Mouse (Mus musculus) CH12.LX (cell line): ENCODE data around the gene Ush2a. TPM values are rescaled to one million over a fixed set of nuclear protein-coding genes. Genes with fewer than 3 reads are reported as not detected.

Source experiments
- DNase-seq: peaks from one replicate; pipeline ENCODE4 v3.0.0-alpha.2; 2013; ENCODE audit errors: extremely low read depth
- H3K27ac ChIP-seq: 2 replicates; pipeline ENCODE4 v1.5.1; 2012; ENCODE audit warnings: low read depth, mild to moderate bottlenecking, control low read depth, moderate library complexity; ENCODE audit not compliant: insufficient read depth
- H3K27me3 ChIP-seq: replicated peaks from 2 replicates; pipeline ENCODE3; 2012; ENCODE audit warnings: inconsistent platforms
- H3K36me3 ChIP-seq, 2 experiments: replicated peaks in 1 of 2; 2 replicates each; pipeline versions ENCODE3 to v1.6.1; 2012; ENCODE audit warnings: inconsistent platforms in 1 of 2, low read length in 1 of 2, mild to moderate bottlenecking in 1 of 2, mixed read lengths in 1 of 2, moderate library complexity in 1 of 2; ENCODE audit not compliant: control insufficient read depth in 1 of 2, insufficient read depth in 1 of 2
- H3K4me1 ChIP-seq, 2 experiments: 2 replicates each; pipeline ENCODE4 v1.6.1; 2012; ENCODE audit warnings: inconsistent platforms in 1 of 2, moderate library complexity in 1 of 2; ENCODE audit not compliant: insufficient read depth in 2 of 2, control insufficient read depth in 1 of 2
- H3K4me2 ChIP-seq: 2 replicates; pipeline ENCODE4 v1.6.1; 2012; ENCODE audit warnings: low read depth, mild to moderate bottlenecking, control low read depth; ENCODE audit not compliant: poor library complexity, insufficient read depth, severe bottlenecking
- H3K4me3 ChIP-seq, 3 experiments: fragments of 150-350 bp in 1 of 3; sonication (generic) in 1 of 3; replicated peaks in 1 of 3; 2 replicates each; pipeline versions ENCODE3 to v1.5.1; 2011 to 2012; ENCODE audit warnings: low read depth in 2 of 3, low read length in 2 of 3, mild to moderate bottlenecking in 2 of 3, moderate library complexity in 2 of 3, control low read depth in 1 of 3, improper control_type of control experiment in 1 of 3, inconsistent platforms in 1 of 3, mixed read lengths in 1 of 3; ENCODE audit not compliant: poor library complexity in 1 of 3
- H3K79me2 ChIP-seq: replicated peaks from 2 replicates; pipeline ENCODE4 v1.6.1; 2012; ENCODE audit warnings: mild to moderate bottlenecking, moderate library complexity; ENCODE audit not compliant: control insufficient read depth, poor library complexity, insufficient read depth, severe bottlenecking; ENCODE audit errors: extremely low read depth
- H3K9ac ChIP-seq: 2 replicates; pipeline ENCODE4 v1.6.1; 2012; ENCODE audit warnings: low read depth, mild to moderate bottlenecking, control low read depth, moderate library complexity; ENCODE audit not compliant: insufficient read depth
- H3K9me3 ChIP-seq: replicated peaks from 2 replicates; pipeline ENCODE3; 2012; ENCODE audit warnings: low read length, inconsistent platforms, mixed read lengths
- BHLHE40 ChIP-seq: IDR thresholded peaks from 2 replicates; pipeline ENCODE4 v1.6.1; 2011; ENCODE audit warnings: mild to moderate bottlenecking, low read depth, low read length, improper control_type of control experiment
- E2F4 ChIP-seq: IDR thresholded peaks from 2 replicates; pipeline ENCODE4 v1.6.1; 2011; ENCODE audit warnings: low read depth, low read length, improper control_type of control experiment; ENCODE audit not compliant: insufficient replicate concordance
- ELF1 ChIP-seq: IDR thresholded peaks from 2 replicates; pipeline ENCODE4 v1.6.1; 2014; ENCODE audit warnings: low read depth, mild to moderate bottlenecking, inconsistent platforms, low read length, improper control_type of control experiment
- EP300 ChIP-seq: IDR thresholded peaks from 2 replicates; pipeline ENCODE4 v1.6.1; 2011; ENCODE audit warnings: low read length, improper control_type of control experiment
- ETS1 ChIP-seq: conservative IDR thresholded peaks from 2 replicates; pipeline ENCODE4 v1.6.1; 2012; ENCODE audit warnings: low read depth, mild to moderate bottlenecking, inconsistent platforms, low read length, improper control_type of control experiment, moderate library complexity
- GABPA ChIP-seq: IDR thresholded peaks from 2 replicates; pipeline ENCODE4 v1.6.1; 2012; ENCODE audit warnings: low read depth, low read length, improper control_type of control experiment, inconsistent platforms; ENCODE audit not compliant: insufficient replicate concordance
- HCFC1 ChIP-seq: IDR thresholded peaks from 2 replicates; pipeline ENCODE4 v1.6.1; 2012; ENCODE audit warnings: low read depth, mild to moderate bottlenecking, inconsistent platforms, low read length, improper control_type of control experiment
- IRF4 ChIP-seq: IDR thresholded peaks from 2 replicates; pipeline ENCODE4 v1.6.1; 2014; ENCODE audit warnings: low read depth, mild to moderate bottlenecking, inconsistent platforms, low read length, improper control_type of control experiment
- JUND ChIP-seq: conservative IDR thresholded peaks from 2 replicates; pipeline ENCODE4 v1.6.1; 2011; ENCODE audit warnings: low read depth, low read length, improper control_type of control experiment
- KAT2A ChIP-seq: IDR thresholded peaks from 2 replicates; pipeline ENCODE4 v1.6.1; 2012; ENCODE audit warnings: low read length, improper control_type of control experiment, inconsistent platforms; ENCODE audit not compliant: insufficient replicate concordance
- MAFK ChIP-seq: IDR thresholded peaks from 2 replicates; pipeline ENCODE4 v1.6.1; 2011; ENCODE audit warnings: low read length, improper control_type of control experiment; ENCODE audit not compliant: insufficient replicate concordance
- MAZ ChIP-seq: IDR thresholded peaks from 2 replicates; pipeline ENCODE4 v1.6.1; 2012; ENCODE audit warnings: low read depth, mild to moderate bottlenecking, inconsistent platforms, low read length, improper control_type of control experiment, moderate library complexity
- MEF2A ChIP-seq: IDR thresholded peaks from 2 replicates; pipeline ENCODE4 v1.6.1; 2014; ENCODE audit warnings: low read depth, mild to moderate bottlenecking, inconsistent platforms, low read length, improper control_type of control experiment, borderline replicate concordance
- MXI1 ChIP-seq: IDR thresholded peaks from 2 replicates; pipeline ENCODE4 v1.6.1; 2011; ENCODE audit warnings: mild to moderate bottlenecking, low read depth, low read length, improper control_type of control experiment
- NELFE ChIP-seq: IDR thresholded peaks from 2 replicates; pipeline ENCODE4 v1.6.1; 2011; ENCODE audit warnings: low read depth, low read length, improper control_type of control experiment
- POLR2A ChIP-seq: IDR thresholded peaks from 2 replicates; pipeline ENCODE4 v1.6.1; 2011; ENCODE audit warnings: low read depth, mild to moderate bottlenecking, improper control_type of control experiment, low read length
- POLR2AphosphoS2 ChIP-seq: IDR thresholded peaks from 2 replicates; pipeline ENCODE4 v1.6.1; 2011; ENCODE audit warnings: low read depth, low read length, improper control_type of control experiment
- RAD21 ChIP-seq: IDR thresholded peaks from 2 replicates; pipeline ENCODE4 v1.6.1; 2011; ENCODE audit warnings: low read depth, mild to moderate bottlenecking, low read length, improper control_type of control experiment, moderate library complexity
- RCOR1 ChIP-seq: conservative IDR thresholded peaks from 2 replicates; pipeline ENCODE4 v1.6.1; 2012; ENCODE audit warnings: low read depth, mild to moderate bottlenecking, inconsistent platforms, low read length, improper control_type of control experiment
- SIN3A ChIP-seq: IDR thresholded peaks from 2 replicates; pipeline ENCODE4 v1.6.1; 2012; ENCODE audit warnings: low read length, improper control_type of control experiment, inconsistent platforms
- SMC3 ChIP-seq: IDR thresholded peaks from 2 replicates; pipeline ENCODE4 v1.6.1; 2011; ENCODE audit warnings: low read depth, low read length, improper control_type of control experiment
- TBP ChIP-seq: conservative IDR thresholded peaks from 2 replicates; pipeline ENCODE4 v1.6.1; 2011; ENCODE audit warnings: low read depth, low read length, improper control_type of control experiment
- TCF12 ChIP-seq: IDR thresholded peaks from 2 replicates; pipeline ENCODE4 v1.6.1; 2014; ENCODE audit warnings: low read depth, mild to moderate bottlenecking, inconsistent platforms, low read length, improper control_type of control experiment
- USF1 ChIP-seq: IDR thresholded peaks from 2 replicates; pipeline ENCODE4 v1.6.1; 2014; ENCODE audit warnings: low read depth, mild to moderate bottlenecking, inconsistent platforms, low read length, improper control_type of control experiment
- USF2 ChIP-seq: conservative IDR thresholded peaks from 2 replicates; pipeline ENCODE4 v1.6.1; 2011; ENCODE audit warnings: low read depth, low read length, improper control_type of control experiment
- ZC3H11A ChIP-seq: IDR thresholded peaks from 2 replicates; pipeline ENCODE4 v1.6.1; 2012; ENCODE audit warnings: low read depth, mild to moderate bottlenecking, inconsistent platforms, low read length, improper control_type of control experiment
- ZKSCAN1 ChIP-seq: IDR thresholded peaks from 2 replicates; pipeline ENCODE4 v1.6.1; 2012; ENCODE audit warnings: low read depth, inconsistent platforms, low read length, improper control_type of control experiment, borderline replicate concordance
- ZMIZ1 ChIP-seq: IDR thresholded peaks from 2 replicates; pipeline ENCODE4 v1.6.1; 2012; ENCODE audit warnings: low read depth, mild to moderate bottlenecking, inconsistent platforms, low read length, improper control_type of control experiment
- ZNF384 ChIP-seq: IDR thresholded peaks from 2 replicates; pipeline ENCODE4 v1.6.1; 2012; ENCODE audit warnings: low read depth, low read length, improper control_type of control experiment, inconsistent platforms
- dilution Hi-C: fragments of 300-500 bp; cut with MboI; formaldehyde crosslinking; loops from 2 replicates; pipeline ENCODE4 v1.14.3; 2020; ENCODE audit warnings: low sequenced_read_pairs; ENCODE audit not compliant: extremely low pct_unique_long_range_greater_than_20kb, extremely low pct_ligation_motif_present
- in situ Hi-C: fragments of 300-500 bp; cut with MboI; formaldehyde crosslinking; loops from 3 replicates; pipeline ENCODE4 v1.14.3; 2019; ENCODE audit warnings: low sequenced_read_pairs, low pct_ligation_motif_present, low pct_unique_long_range_greater_than_20kb, mixed read lengths
- polyA plus RNA-seq: library from polyadenylated mRNA; unstranded; fragments of >175 nt; gene quantifications from 2 replicates; pipeline ENCODE4 v1.2.1, GENCODE M21; 2012; ENCODE audit warnings: low read depth; ENCODE audit not compliant: insufficient read length
- total RNA-seq, 2 experiments: library from RNA; depleted of rRNA; stranded (reverse); fragments of 300-350 nt in 1 of 2; fragments of >200 nt in 1 of 2; gene quantifications; 2 replicates each; pipeline ENCODE4 v1.2.3; 2012 to 2014

The Ush2a gene
- total and polyA plus RNA-seq, 3 experiments = not detected

GRCm38 (mm10) chr1:188537021-188537420 is 275.2 kb downstream of the Ush2a start:
- Histone ChIP-seq H3K4me2 (no peak overlapping the region), H3K27ac (no peak overlapping the region), H3K27me3 (no peaks in the 10 kb centered on the region), H3K9ac (no peak overlapping the region)
- dilution Hi-C loops = no loop called here
- no peak for TF ChIP-seq KAT2A
- TF ChIP-seq NELFE = no peak
- no peak for TF ChIP-seq ZMIZ1
- TF ChIP-seq ZNF384 = no peak
- no peak for TF ChIP-seq BHLHE40
- no peak for TF ChIP-seq ZC3H11A
- TF ChIP-seq POLR2A = no peak
- TF ChIP-seq GABPA = no peak
- TF ChIP-seq RCOR1 = no peak
- TF ChIP-seq MAFK = no peak
- no peak for TF ChIP-seq ZKSCAN1
- no peak for TF ChIP-seq TCF12
- TF ChIP-seq MAZ = no peak
- no peak for TF ChIP-seq RAD21
- TF ChIP-seq TBP = no peak
- TF ChIP-seq, all 38 proteins: peak for 0
- no peak overlapping the region for H3K4me3 ChIP-seq
- no peaks in the 10 kb centered on the region for H3K4me1 ChIP-seq
- no peaks in the 10 kb centered on the region for H3K36me3 ChIP-seq
- DNase-seq = no peak
- H3K9me3 ChIP-seq = peaks cover 71% of the 10 kb centered on the region
- H3K79me2 ChIP-seq = no peaks in the 10 kb centered on the region
- in situ Hi-C loops = no loop called here

- TF ChIP-seq MEF2A (no peak), USF1 (no peak), ZKSCAN1 (no peak), TBP (no peak), RAD21 (no peak), E2F4 (no peak), ELF1 (no peak), TCF12 (no peak), USF2 (no peak), ETS1 (no peak), EP300 (no peak), SMC3 (no peak), IRF4 (no peak), HCFC1 (no peak), POLR2AphosphoS2 (no peak), JUND (no peak), SIN3A (no peak), MXI1 (no peak)
- TF ChIP-seq, all 38 proteins: peak for 0
- Histone ChIP-seq H3K27ac (no peak overlapping the region), H3K27me3 (no peaks in the 10 kb centered on the region), H3K9me3 (peaks cover 65% of the 10 kb centered on the region), H3K79me2 (no peaks in the 10 kb centered on the region), H3K4me1 (no peaks in the 10 kb centered on the region), H3K4me3 (no peak overlapping the region), H3K4me2 (no peak overlapping the region), H3K36me3 (no peaks in the 10 kb centered on the region), H3K9ac (no peak overlapping the region)
- no peak for DNase-seq
- dilution Hi-C loops = no loop called here
- in situ Hi-C loops = no loop called here
Measured at GRCm38 (mm10) chr1:188539621-188540020, 277.8 kb downstream of the Ush2a start.
